Mouse (Mus musculus) hindbrain, embryonic 12.5 days (tissue): ENCODE results near the gene Babam2. TPM values are rescaled to one million over a fixed set of nuclear protein-coding genes. Genes with fewer than 3 reads are reported as not detected.

Source experiments
- ATAC-seq: fragments of 200-750 bp; cut with Nextera tagmentation; 2 replicates; pipeline ENCODE4 v1.8.0; 2017; ENCODE audit warnings: moderate TSS enrichment; ENCODE audit not compliant: low FRiP score
- H3K27ac ChIP-seq: fragments of 300-500 bp; sonication (generic); 2 replicates; pipeline ENCODE4 v1.5.1; 2016; ENCODE audit warnings: mild to moderate bottlenecking
- H3K27me3 ChIP-seq: fragments of 300-500 bp; sonication (generic); 2 replicates; pipeline ENCODE4 v1.6.1; 2016; ENCODE audit warnings: mild to moderate bottlenecking
- H3K36me3 ChIP-seq: fragments of 300-500 bp; sonication (generic); 2 replicates; pipeline ENCODE4 v1.6.1; 2016; ENCODE audit warnings: mild to moderate bottlenecking
- H3K4me1 ChIP-seq: fragments of 300-500 bp; sonication (generic); 2 replicates; pipeline ENCODE4 v1.6.1; 2016
- H3K4me2 ChIP-seq: fragments of 300-500 bp; sonication (generic); replicated peaks from 2 replicates; pipeline ENCODE4 v1.6.1; 2016; ENCODE audit warnings: mild to moderate bottlenecking
- H3K4me3 ChIP-seq: fragments of 300-500 bp; sonication (generic); 2 replicates; pipeline ENCODE4 v1.5.1; 2016; ENCODE audit warnings: mild to moderate bottlenecking
- H3K9ac ChIP-seq: fragments of 300-500 bp; sonication (generic); 2 replicates; pipeline ENCODE4 v1.6.1; 2016; ENCODE audit warnings: mild to moderate bottlenecking, moderate library complexity
- H3K9me3 ChIP-seq: fragments of 300-500 bp; sonication (generic); replicated peaks from 2 replicates; pipeline ENCODE4 v1.6.1; 2016; ENCODE audit warnings: mild to moderate bottlenecking
- WGBS: fragments of 180-500 bp; shearing (Covaris S2); methylation state at CpG from one replicate; pipeline ENCODE4 v1.1.7; 2016; 5-methylcytosine and 5-hydroxymethylcytosine counted together
- polyA plus RNA-seq: library from polyadenylated mRNA; unstranded; fragments of >200 nt; fragmentation: Nextera tagmentation; extraction: Ambion mirVana; gene quantifications from 2 replicates; pipeline ENCODE4 v1.2.1, GENCODE M21; 2016

The Babam2 gene
- polyA plus RNA-seq, 1 experiment from 2014 or later = 45.2 TPM

DNA sequence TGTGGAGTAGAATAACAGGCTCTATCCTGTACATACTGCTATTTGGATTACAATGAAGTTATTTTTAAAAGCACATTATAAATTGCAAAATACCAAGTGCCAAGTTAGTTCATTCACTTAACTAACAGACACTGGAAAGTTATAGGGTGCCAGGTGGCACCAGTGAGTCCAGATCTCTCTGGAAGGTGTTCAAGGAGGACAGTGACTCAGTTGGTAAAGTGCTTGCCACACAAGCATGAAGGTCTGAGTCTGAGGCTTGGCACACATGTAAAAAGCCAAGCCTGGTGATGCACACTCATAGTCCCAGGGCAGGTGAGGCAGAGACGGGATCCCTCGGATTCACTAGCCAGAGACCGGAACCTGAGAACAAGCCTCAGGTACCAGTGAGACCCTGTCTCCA lies 375.4 kb downstream of the Babam2 start:
- Histone ChIP-seq H3K36me3 (no peaks in the 10 kb centered on the region), H3K27me3 (no peaks in the 10 kb centered on the region), H3K9ac (no peak overlapping the region), H3K27ac (no peak overlapping the region), H3K9me3 (no peaks in the 10 kb centered on the region), H3K4me2 (no peak overlapping the region), H3K4me1 (no peaks in the 10 kb centered on the region), H3K4me3 (no peak overlapping the region)
- WGBS = 92% methylated on average over 3 of the region's 3 CpGs
- ATAC-seq = no peak

DNA sequence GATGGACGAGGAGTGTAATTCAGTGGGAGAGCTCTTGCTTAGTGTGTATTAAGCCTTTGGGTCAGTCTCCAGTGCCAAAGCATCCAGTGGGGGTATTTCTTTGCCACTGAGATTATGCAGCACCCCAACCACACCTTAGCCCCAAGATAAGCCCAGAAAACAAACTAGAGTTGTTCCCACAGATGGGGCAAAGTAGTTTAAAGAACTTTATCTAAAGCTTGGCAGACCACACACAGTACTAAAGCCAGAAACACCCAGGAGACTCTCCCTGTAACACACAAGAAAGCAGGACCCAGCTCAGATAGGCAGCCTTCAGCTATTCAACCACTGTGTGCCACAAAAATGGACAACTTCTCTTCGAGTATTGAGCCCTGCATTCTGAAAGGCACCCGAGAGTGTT lies 376.6 kb downstream of the Babam2 start:
- H3K4me2 ChIP-seq = no peak overlapping the region
- H3K27me3 ChIP-seq = no peaks in the 10 kb centered on the region
- no peak overlapping the region for H3K27ac ChIP-seq
- 83% methylated on average over 3 of the region's 3 CpGs for WGBS
- H3K9ac ChIP-seq = no peak overlapping the region
- H3K4me1 ChIP-seq = no peaks in the 10 kb centered on the region
- H3K9me3 ChIP-seq = no peaks in the 10 kb centered on the region
- ATAC-seq = no peak
- H3K36me3 ChIP-seq = no peaks in the 10 kb centered on the region
- H3K4me3 ChIP-seq = no peak overlapping the region

DNA sequence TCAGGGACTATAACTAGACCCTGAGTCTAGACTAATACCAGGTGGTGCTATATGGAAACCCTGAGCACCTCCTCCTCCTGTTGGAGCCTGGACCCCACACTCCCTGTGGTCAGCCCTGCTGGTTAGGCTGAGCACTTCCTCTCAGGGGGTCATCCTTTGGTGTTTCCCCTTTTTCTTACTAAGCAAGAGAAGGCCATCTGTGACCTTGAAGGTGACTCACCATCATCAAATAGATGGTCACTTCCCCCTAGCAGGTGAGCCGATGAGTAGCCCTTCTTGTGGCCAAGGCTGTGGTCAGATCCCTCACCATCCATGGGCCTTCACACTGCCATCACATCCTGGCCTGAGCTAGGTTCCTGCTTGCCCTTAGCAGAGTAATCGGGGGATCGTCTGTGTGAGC lies 379.7 kb downstream of the Babam2 start:
- ATAC-seq = no peak
- no peak overlapping the region for H3K27ac ChIP-seq
- no peaks in the 10 kb centered on the region for H3K9me3 ChIP-seq
- H3K9ac ChIP-seq = no peak overlapping the region
- 87% methylated on average over 3 of the region's 3 CpGs for WGBS
- H3K4me2 ChIP-seq = no peak overlapping the region
- no peak overlapping the region for H3K4me3 ChIP-seq
- no peaks in the 10 kb centered on the region for H3K36me3 ChIP-seq
- 0 out of 2 replicates have a peak, but pooled peaks cover 6% of the 10 kb centered on the region for H3K4me1 ChIP-seq
- H3K27me3 ChIP-seq = no peaks in the 10 kb centered on the region

DNA sequence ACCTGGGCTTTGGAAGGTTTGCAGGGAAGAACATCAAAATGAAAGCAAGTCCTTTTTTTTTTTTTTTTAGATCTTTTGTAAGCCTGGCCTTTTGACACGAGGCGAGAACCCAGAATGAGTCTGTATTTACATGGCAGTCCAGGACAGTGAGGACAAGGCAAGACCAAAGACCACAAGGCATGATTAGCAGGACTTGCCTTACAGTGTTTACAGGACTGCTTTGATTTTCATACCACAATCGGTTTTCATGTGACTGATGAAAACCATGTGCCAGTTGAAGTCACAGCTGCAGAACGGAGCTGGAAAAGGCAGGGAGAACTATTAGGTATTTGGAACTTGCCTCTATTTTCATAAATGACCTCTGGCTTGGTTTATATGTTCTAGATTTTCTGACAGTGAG lies 381.5 kb downstream of the Babam2 start:
- Histone ChIP-seq H3K4me2 (no peak overlapping the region), H3K4me1 (0 out of 2 replicates have a peak, but pooled peaks cover 6% of the 10 kb centered on the region), H3K27ac (no peak overlapping the region), H3K9ac (no peak overlapping the region), H3K9me3 (no peaks in the 10 kb centered on the region), H3K36me3 (no peaks in the 10 kb centered on the region), H3K4me3 (no peak overlapping the region), H3K27me3 (no peaks in the 10 kb centered on the region)
- no peak for ATAC-seq
- 79% methylated on average over 4 of the region's 4 CpGs for WGBS

DNA sequence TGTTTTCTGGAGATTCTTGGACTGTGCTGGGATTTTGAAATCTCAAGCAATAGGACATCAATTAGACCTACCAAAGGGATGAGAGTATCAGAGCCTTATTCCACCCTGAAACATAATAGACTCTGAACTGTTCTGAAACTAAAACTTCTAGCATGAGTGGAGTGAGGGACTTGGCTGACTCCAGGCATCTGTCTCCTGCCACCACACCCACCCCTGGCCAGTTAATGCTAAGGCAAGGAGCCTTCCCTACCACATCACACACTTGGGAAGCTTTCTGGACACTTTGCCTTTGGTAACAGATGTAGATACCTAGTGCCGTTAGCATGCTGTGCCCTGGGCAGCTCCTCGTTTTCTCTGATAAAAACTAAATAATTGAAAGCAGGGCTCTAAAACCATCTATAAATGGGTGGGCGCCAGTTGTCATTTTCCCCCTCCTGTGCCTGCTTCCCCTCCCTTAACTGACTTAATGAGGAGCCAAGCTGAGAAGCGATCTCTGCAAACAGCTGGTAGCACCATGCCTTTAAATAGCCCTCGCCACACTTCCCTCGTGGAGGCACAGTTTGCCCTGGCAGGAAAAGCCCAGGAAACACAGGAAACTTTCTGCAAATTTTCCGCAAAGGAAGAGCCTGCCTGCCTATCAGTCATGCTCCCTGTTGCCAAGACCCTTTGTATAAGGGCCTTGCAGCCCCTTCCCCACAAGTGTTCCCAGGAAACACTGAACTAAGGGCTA lies 383.2 kb downstream of the Babam2 start:
- Histone ChIP-seq H3K4me3 (no peak overlapping the region), H3K9me3 (no peaks in the 10 kb centered on the region), H3K36me3 (no peaks in the 10 kb centered on the region), H3K27ac (no peak overlapping the region), H3K9ac (no peak overlapping the region), H3K4me1 (0 out of 2 replicates have a peak, but pooled peaks cover 6% of the 10 kb centered on the region), H3K27me3 (no peaks in the 10 kb centered on the region), H3K4me2 (no peak overlapping the region)
- WGBS = 41% methylated on average over 7 of the region's 7 CpGs
- ATAC-seq = no peak

DNA sequence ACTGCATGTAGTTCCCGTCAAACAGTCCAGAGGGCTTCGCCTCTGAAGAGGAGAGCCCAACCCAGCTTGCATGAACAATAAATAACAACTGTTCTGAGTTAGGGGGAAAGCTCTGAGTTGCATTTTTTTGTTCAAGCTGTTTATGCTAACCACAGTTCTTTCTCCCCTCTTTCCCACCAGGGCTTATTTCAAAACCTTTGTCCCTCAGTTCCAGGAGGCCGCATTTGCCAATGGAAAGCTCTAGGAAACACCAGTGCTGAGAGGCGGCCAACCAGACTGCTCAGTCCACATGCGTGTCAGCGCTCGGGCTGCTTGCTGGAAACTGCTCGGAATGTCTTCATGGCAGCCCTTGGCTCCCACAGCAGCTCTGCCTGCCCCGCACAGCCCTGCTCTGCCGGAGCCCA lies 386.9 kb downstream of the Babam2 start:
- 0 out of 2 replicates have a peak, but pooled peaks cover 6% of the 10 kb centered on the region for H3K4me1 ChIP-seq
- no peak overlapping the region for H3K27ac ChIP-seq
- no peak overlapping the region for H3K4me3 ChIP-seq
- no peak overlapping the region for H3K9ac ChIP-seq
- 85% methylated on average over 10 of the region's 10 CpGs for WGBS
- no peaks in the 10 kb centered on the region for H3K9me3 ChIP-seq
- no peaks in the 10 kb centered on the region for H3K27me3 ChIP-seq
- no peak overlapping the region for H3K4me2 ChIP-seq
- H3K36me3 ChIP-seq = no peaks in the 10 kb centered on the region
- no peak for ATAC-seq

DNA sequence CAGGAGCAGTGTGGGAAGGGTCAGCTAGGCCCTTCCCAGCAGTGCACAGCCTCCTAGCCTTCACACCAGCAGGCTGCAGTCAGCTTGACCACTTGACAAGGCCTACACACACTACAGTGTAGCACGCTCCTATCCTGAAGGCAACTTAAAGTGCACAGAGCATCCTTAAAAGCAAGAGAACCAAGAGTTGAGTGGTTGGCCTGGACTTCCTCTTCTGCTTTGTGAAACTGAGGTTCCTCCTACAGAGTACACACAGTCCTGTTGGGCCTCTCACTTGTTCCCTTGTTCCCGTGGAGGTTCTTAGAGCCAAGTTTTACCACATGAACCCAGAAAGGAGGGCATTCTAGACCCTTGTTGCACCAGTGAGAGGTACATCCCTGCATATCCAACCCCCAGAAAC lies 388.1 kb downstream of the Babam2 start:
- no peak overlapping the region for H3K4me3 ChIP-seq
- no peaks in the 10 kb centered on the region for H3K27me3 ChIP-seq
- ATAC-seq = no peak
- no peaks in the 10 kb centered on the region for H3K9me3 ChIP-seq
- no peak overlapping the region for H3K27ac ChIP-seq
- H3K36me3 ChIP-seq = no peaks in the 10 kb centered on the region
- 90% methylated on average over 2 of the region's 2 CpGs for WGBS
- H3K4me1 ChIP-seq = 0 out of 2 replicates have a peak, but pooled peaks cover 5% of the 10 kb centered on the region
- H3K4me2 ChIP-seq = no peak overlapping the region
- no peak overlapping the region for H3K9ac ChIP-seq

DNA sequence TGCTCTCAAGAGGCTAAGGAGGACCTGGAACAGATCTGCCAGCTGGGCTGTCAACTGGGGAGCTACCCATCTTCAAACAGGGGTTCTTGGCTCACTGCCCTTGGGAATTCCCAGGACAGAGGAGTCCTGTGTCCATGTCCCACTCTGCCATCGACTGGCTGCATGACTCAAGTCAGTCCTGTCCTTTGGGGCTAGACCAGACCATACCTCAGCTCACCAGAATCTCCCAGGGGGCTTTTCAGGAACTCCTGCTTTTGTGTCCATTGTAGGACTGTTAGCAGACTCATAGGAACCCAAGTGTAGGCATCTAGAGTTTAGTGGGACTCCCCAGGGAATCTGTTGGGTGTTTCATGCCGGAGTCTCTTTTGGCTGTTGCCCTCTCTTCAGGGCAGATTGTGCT lies 388.5 kb downstream of the Babam2 start:
- no peak overlapping the region for H3K4me3 ChIP-seq
- no peak overlapping the region for H3K9ac ChIP-seq
- H3K9me3 ChIP-seq = no peaks in the 10 kb centered on the region
- 0 out of 2 replicates have a peak, but pooled peaks cover under 1% of the 10 kb centered on the region for H3K4me1 ChIP-seq
- ATAC-seq = no peak
- no peaks in the 10 kb centered on the region for H3K27me3 ChIP-seq
- H3K4me2 ChIP-seq = no peak overlapping the region
- no peak overlapping the region for H3K27ac ChIP-seq
- 93% methylated on average over 2 of the region's 2 CpGs for WGBS
- H3K36me3 ChIP-seq = no peaks in the 10 kb centered on the region

DNA sequence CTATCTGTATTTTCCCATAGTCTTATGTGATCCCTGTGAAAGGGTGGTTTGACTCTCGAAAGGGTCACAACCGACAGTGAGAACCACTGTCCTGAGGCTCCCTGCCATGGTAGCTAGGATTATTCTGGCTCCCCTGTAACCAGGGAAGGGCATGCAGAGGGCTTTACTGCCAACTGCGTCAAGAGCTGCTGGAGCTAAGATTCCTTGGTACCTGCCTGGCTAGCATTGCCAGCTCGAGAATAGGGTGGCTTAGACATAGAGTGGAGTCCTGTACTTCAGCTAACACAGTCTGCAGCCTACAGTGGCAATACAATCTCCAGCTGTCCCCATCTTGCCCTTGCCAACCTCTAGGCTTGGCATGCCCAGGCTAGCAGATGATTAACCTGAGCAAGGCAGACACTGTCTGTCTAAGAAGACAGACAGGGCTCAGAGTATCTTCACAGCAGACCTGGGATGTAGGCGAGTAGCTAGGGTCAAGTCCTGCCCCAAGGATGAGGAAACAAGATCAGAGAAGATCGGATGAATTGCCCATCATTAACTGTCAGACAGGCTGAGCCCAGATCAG lies 389.1 kb downstream of the Babam2 start:
- H3K4me1 ChIP-seq = no peaks in the 10 kb centered on the region
- H3K27me3 ChIP-seq = no peaks in the 10 kb centered on the region
- H3K9ac ChIP-seq = no peak overlapping the region
- H3K4me2 ChIP-seq = no peak overlapping the region
- H3K9me3 ChIP-seq = no peaks in the 10 kb centered on the region
- H3K27ac ChIP-seq = no peak overlapping the region
- ATAC-seq = no peak
- H3K4me3 ChIP-seq = no peak overlapping the region
- H3K36me3 ChIP-seq = no peaks in the 10 kb centered on the region
- 92% methylated on average over 6 of the region's 6 CpGs for WGBS

DNA sequence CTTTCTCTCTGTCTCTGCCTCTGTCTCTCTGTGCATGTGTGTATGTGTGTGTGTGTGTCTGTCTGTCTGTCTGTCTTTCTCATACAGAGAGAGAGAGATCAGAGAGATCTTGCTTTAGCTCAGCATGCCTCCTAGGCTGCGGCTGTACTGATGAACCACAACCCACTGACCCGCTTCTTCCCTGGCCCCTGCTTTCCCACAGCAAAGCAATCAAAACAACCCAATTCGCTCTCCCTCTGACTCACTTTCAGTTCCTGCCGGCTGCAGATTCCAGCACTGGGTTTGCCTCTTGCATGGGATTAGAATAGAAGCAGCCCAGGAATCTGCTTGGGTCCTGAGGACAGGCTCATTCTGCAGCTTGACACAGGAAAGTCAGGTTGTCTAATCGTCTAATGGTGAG lies 392.0 kb downstream of the Babam2 start:
- H3K27ac ChIP-seq = no peak overlapping the region
- H3K4me2 ChIP-seq = no peak overlapping the region
- no peaks in the 10 kb centered on the region for H3K4me1 ChIP-seq
- H3K36me3 ChIP-seq = no peaks in the 10 kb centered on the region
- no peaks in the 10 kb centered on the region for H3K27me3 ChIP-seq
- 54% methylated on average over 5 of the region's 5 CpGs for WGBS
- no peaks in the 10 kb centered on the region for H3K9me3 ChIP-seq
- no peak overlapping the region for H3K4me3 ChIP-seq
- no peak for ATAC-seq
- no peak overlapping the region for H3K9ac ChIP-seq

DNA sequence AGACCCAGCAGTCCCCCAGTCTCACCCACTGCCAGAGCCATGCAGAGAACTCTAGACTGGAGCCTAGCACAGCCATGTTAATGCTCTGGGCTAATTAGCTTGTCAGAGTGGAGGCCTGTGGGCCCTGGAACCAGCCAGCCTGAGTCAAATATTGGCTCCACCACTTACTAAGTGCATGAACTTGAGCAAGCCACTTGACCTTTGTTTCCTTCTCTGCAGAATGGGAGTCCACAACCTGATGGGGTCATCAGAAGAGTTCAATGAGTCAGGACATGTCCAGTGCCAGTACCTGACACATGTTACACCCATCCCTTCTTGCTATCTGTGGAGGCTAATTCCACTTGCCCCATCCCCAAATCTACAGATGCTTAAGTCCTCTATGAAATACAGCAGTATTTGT lies 394.8 kb downstream of the Babam2 start:
- Histone ChIP-seq H3K27ac (no peak overlapping the region), H3K4me3 (no peak overlapping the region), H3K4me2 (no peak overlapping the region), H3K36me3 (no peaks in the 10 kb centered on the region), H3K9ac (no peak overlapping the region), H3K27me3 (no peaks in the 10 kb centered on the region), H3K9me3 (no peaks in the 10 kb centered on the region), H3K4me1 (no peaks in the 10 kb centered on the region)
- ATAC-seq = no peak

DNA sequence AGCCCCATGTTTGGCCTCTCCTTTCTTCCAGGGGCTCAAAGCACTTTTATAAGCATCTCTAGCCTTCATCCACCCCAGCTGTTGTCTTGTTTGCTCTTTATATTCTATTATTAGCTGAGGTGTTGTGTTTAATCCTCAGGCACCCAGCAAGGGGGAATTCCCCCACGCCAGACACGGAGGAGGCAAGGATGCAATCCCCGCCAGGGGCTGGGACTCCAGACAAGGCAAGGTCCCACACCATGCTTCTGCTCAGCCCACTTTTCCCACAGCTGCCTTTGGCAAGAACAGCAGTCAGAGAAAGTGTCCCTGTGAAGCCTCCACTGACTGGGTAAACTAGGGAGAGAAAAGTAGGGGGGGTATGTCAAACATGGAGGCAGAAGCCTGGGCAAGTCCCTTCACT lies 401.2 kb downstream of the Babam2 start:
- Histone ChIP-seq H3K4me2 (no peak overlapping the region), H3K4me3 (no peak overlapping the region), H3K36me3 (no peaks in the 10 kb centered on the region), H3K4me1 (peaks cover 5% of the 10 kb centered on the region), H3K27ac (no peak overlapping the region), H3K9me3 (no peaks in the 10 kb centered on the region), H3K27me3 (no peaks in the 10 kb centered on the region), H3K9ac (no peak overlapping the region)
- ATAC-seq = no peak
- WGBS = 88% methylated on average over 3 of the region's 3 CpGs

DNA sequence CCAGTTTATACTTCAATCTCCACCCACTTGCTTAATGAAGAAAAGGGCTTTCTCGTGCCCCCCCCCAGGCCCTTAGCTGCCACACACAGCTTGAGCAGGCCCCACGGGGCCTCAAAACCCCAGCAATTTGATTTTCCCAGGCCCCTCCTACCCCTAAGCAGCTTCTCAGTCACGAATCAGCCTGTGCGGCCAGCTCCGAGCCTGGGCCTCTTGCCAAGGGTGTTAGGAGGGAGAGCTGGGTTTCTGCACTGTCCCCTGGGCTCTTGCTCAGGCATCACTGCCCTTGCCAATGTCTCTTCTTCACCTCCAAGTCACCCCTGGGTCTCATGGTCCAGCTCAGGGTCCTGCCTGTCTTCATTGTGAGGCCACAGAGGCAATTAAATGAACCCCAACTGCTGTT lies 405.0 kb downstream of the Babam2 start:
- H3K27ac ChIP-seq = no peak overlapping the region
- H3K27me3 ChIP-seq = no peaks in the 10 kb centered on the region
- WGBS = 46% methylated on average over 5 of the region's 5 CpGs
- H3K9ac ChIP-seq = no peak overlapping the region
- no peak overlapping the region for H3K4me3 ChIP-seq
- no peaks in the 10 kb centered on the region for H3K36me3 ChIP-seq
- no peak for ATAC-seq
- no peak overlapping the region for H3K4me2 ChIP-seq
- peaks cover 5% of the 10 kb centered on the region for H3K4me1 ChIP-seq
- no peaks in the 10 kb centered on the region for H3K9me3 ChIP-seq
